Mouse (Mus musculus): ENCODE results near the gene Ahdc1. TPM values are rescaled to one million over a fixed set of nuclear protein-coding genes. Genes with fewer than 3 reads are reported as not detected.
A peak's percentile ranks its signal among the peaks of the same experiment; 100 is the strongest.

The Ahdc1 gene
- polyA plus RNA-seq, 1 experiment from 2014 or later, result 10.5 TPM

GRCm38 (mm10) chr4:133109335-133109801 lies 98.3 kb downstream of the Ahdc1 start:
- Histone ChIP-seq H3K4me2 (ENCODE audit: low read depth, severe bottlenecking) (no peak overlapping the region), H3K36me3 (ENCODE audit: control insufficient read depth, insufficient read depth, low read length) (no peaks in the 10 kb centered on the region), H3K4me1 (ENCODE audit: control insufficient read depth, insufficient read depth, low read length) (peaks cover 32% of the 10 kb centered on the region), H3K9me3 (ENCODE audit: control insufficient read depth, low read length) (no peaks in the 10 kb centered on the region), H3K4me3 (ENCODE audit: low read depth, low read length) (no peak overlapping the region), H3K27ac (replicated peaks; ENCODE audit: low read depth, low read length) (peak overlapping the region; percentile 77), H3K9ac (ENCODE audit: low read length) (0 out of 2 replicates have a peak overlapping the region, but pooled peaks have one; percentile 17), H3K27me3 (ENCODE audit: control insufficient read depth, insufficient read depth, low read length) (no peaks in the 10 kb centered on the region)
- DNase-seq (ENCODE audit: low spot score) (no peak), ATAC-seq (ENCODE audit: insufficient number of reproducible peaks, low FRiP score, low TSS enrichment, low read depth) (no peak)
- 21% methylated on average over 5 of the region's 5 CpGs for WGBS

DNA sequence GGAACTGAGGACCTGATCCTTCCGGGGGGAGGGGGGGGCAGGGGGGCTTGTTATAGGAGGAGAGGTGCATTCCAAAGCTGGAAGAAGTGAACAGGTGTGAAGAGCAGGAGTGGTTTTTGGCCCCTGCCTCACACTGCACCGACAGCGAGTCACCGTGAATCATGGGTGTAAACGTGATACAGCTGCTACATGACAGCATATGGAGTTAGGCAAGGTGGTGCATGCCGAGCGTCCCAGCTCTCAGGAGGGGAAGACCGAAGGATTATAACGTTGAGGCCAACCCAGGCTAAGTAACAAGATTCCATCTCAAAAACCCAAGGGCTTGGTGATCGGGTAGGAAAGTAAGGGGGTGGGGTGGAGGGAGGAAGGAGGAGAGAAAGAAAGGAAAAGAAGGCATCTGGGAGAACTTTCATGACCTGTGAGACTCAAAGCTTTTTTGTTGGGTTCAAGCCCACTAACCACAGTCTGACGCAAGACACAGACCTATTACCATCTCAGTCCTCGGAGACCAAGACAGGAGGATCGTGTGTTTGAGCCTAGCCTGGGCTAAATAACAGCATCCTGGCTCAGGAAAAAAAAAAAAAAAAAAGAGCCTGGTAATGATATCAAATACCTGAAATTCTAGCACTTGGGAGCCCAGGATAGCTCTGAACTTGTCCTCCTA lies 101.2 kb downstream of the Ahdc1 start:
- Histone ChIP-seq H3K4me1 (ENCODE audit: control insufficient read depth, insufficient read depth, low read length) (peaks cover 39% of the 10 kb centered on the region), H3K36me3 (ENCODE audit: control insufficient read depth, insufficient read depth, low read length) (no peaks in the 10 kb centered on the region), H3K9ac (ENCODE audit: low read length) (no peak overlapping the region), H3K27me3 (ENCODE audit: control insufficient read depth, insufficient read depth, low read length) (no peaks in the 10 kb centered on the region), H3K9me3 (ENCODE audit: control insufficient read depth, low read length) (no peaks in the 10 kb centered on the region), H3K4me3 (ENCODE audit: low read depth, low read length) (no peak overlapping the region), H3K4me2 (ENCODE audit: low read depth, severe bottlenecking) (no peak overlapping the region), H3K27ac (replicated peaks; ENCODE audit: low read depth, low read length) (no peak overlapping the region; the same call in 1 of the 2 replicates)
- peak; percentile 53 for DNase-seq (ENCODE audit: low spot score)
- no peak for ATAC-seq (ENCODE audit: insufficient number of reproducible peaks, low FRiP score, low TSS enrichment, low read depth)
- WGBS, result 37% methylated on average over 13 of the region's 13 CpGs

- H3K4me3 ChIP-seq (ENCODE audit: low read depth, low read length), result no peak overlapping the region
Observed at GRCm38 (mm10) chr4:133113351-133113882, 102.4 kb downstream of the Ahdc1 start.

GRCm38 (mm10) chr4:133114762-133115161 lies 103.7 kb downstream of the Ahdc1 start:
- Histone ChIP-seq H3K9me3 (ENCODE audit: control insufficient read depth, low read length) (no peaks in the 10 kb centered on the region), H3K4me2 (ENCODE audit: low read depth, severe bottlenecking) (no peak overlapping the region), H3K36me3 (ENCODE audit: control insufficient read depth, insufficient read depth, low read length) (no peaks in the 10 kb centered on the region), H3K27ac (replicated peaks; ENCODE audit: low read depth, low read length) (no peak overlapping the region), H3K4me3 (ENCODE audit: low read depth, low read length) (no peak overlapping the region), H3K9ac (ENCODE audit: low read length) (no peak overlapping the region), H3K27me3 (ENCODE audit: control insufficient read depth, insufficient read depth, low read length) (no peaks in the 10 kb centered on the region), H3K4me1 (ENCODE audit: control insufficient read depth, insufficient read depth, low read length) (peaks cover 26% of the 10 kb centered on the region)
- DNase-seq (ENCODE audit: low spot score) (no peak), ATAC-seq (ENCODE audit: insufficient number of reproducible peaks, low FRiP score, low TSS enrichment, low read depth) (no peak)
- WGBS, result 73% methylated on average over 3 of the region's 3 CpGs

More at GRCm38 (mm10) chr4:133113351-133113882, 102.4 kb downstream of the Ahdc1 start:
- Histone ChIP-seq H3K9me3 (ENCODE audit: control insufficient read depth, low read length) (no peaks in the 10 kb centered on the region), H3K27me3 (ENCODE audit: control insufficient read depth, insufficient read depth, low read length) (no peaks in the 10 kb centered on the region), H3K4me2 (ENCODE audit: low read depth, severe bottlenecking) (no peak overlapping the region), H3K27ac (replicated peaks; ENCODE audit: low read depth, low read length) (no peak overlapping the region), H3K36me3 (ENCODE audit: control insufficient read depth, insufficient read depth, low read length) (no peaks in the 10 kb centered on the region), H3K4me1 (ENCODE audit: control insufficient read depth, insufficient read depth, low read length) (peaks cover 36% of the 10 kb centered on the region), H3K9ac (ENCODE audit: low read length) (no peak overlapping the region)
- 43% methylated on average over 6 of the region's 6 CpGs for WGBS
- DNase-seq (ENCODE audit: low spot score), result peak; percentile 25
- no peak for ATAC-seq (ENCODE audit: insufficient number of reproducible peaks, low FRiP score, low TSS enrichment, low read depth)

DNA sequence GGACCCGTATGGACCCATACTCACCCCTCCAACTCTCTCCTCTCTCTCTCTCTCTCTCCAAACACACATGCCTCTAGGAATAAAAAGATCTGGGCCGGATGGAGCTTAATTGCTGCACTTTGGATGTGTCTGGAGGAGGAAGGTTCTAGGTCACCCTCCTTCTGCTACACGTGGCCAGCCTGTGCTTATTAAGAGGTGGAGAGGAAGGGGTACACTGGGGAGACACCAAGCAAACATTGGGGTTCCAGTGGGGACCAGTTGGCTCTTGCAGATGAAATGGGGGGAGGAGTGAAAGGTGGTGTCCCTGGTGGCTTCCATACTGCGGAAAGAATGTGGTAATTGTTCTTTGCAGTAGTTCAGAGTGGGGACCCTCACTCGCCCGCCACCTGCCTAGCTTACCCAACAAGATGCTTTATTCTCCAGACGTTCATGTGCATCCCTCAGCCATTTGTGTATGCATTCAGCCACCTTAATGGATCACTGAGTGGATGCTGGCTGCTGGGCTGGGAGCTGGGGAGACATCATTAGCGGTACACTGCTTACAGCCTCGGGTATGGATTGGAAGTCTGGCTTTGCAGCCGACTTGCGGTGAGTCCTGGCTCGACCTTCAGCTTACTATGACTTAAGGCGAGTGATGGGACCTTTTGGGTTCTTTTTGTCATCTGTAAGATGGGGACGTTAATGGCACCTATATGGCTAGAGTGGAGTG lies 104.8 kb downstream of the Ahdc1 start:
- Histone ChIP-seq H3K27ac (replicated peaks; ENCODE audit: low read depth, low read length) (no peak overlapping the region), H3K36me3 (ENCODE audit: control insufficient read depth, insufficient read depth, low read length) (no peaks in the 10 kb centered on the region), H3K4me3 (ENCODE audit: low read depth, low read length) (no peak overlapping the region), H3K9ac (ENCODE audit: low read length) (no peak overlapping the region; the same call in 1 of the 2 replicates), H3K27me3 (ENCODE audit: control insufficient read depth, insufficient read depth, low read length) (no peaks in the 10 kb centered on the region), H3K4me1 (ENCODE audit: control insufficient read depth, insufficient read depth, low read length) (peaks cover 30% of the 10 kb centered on the region), H3K4me2 (ENCODE audit: low read depth, severe bottlenecking) (no peak overlapping the region), H3K9me3 (ENCODE audit: control insufficient read depth, low read length) (no peaks in the 10 kb centered on the region)
- DNase-seq (ENCODE audit: low spot score) (no peak), ATAC-seq (ENCODE audit: insufficient number of reproducible peaks, low FRiP score, low TSS enrichment, low read depth) (no peak)
- 80% methylated on average over 14 of the region's 14 CpGs for WGBS

DNA sequence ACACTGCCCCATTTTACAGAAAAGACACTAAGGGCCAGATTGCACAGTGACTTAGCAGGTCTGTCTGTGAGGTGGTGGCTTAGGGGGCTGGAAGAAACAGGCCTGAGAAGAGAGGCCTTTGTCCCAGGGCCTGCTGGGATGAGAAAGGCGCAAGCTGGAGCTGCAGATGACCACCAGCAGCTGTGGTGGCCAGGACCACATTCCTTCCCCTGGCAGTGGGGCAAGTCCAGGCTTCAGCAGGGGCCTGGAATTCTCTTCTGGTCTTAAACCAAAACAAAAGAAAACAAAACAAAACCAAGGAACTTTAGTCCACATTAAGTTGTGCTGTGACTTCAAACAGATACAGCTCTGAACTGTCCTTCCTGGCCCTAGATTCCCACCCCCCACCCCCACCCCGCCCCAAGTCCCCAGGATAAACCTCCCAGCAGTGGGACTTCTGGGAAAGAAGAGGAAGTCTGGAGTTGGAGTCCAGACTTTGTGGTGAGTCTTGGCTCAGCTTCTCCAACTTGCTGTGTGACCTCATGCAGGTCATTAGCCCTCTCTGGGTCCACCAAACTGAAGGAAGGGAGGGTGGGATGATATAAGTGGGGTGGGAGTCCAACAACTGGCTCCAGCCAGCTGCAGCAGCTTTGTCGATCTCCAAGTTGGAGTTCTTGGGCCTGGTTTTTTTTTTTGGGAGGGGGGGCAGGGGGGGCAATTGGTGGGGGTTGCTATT lies 105.9 kb downstream of the Ahdc1 start:
- ATAC-seq (ENCODE audit: insufficient number of reproducible peaks, low FRiP score, low TSS enrichment, low read depth), result no peak
- peak; percentile 33 for DNase-seq (ENCODE audit: low spot score)
- 44% methylated on average over 3 of the region's 3 CpGs for WGBS
- Histone ChIP-seq H3K9ac (ENCODE audit: low read length) (peak overlapping the region; percentile 17; the same call in 1 of the 2 replicates), H3K4me2 (ENCODE audit: low read depth, severe bottlenecking) (no peak overlapping the region), H3K27ac (replicated peaks; ENCODE audit: low read depth, low read length) (peak overlapping the region; percentile 82), H3K9me3 (ENCODE audit: control insufficient read depth, low read length) (no peaks in the 10 kb centered on the region), H3K27me3 (ENCODE audit: control insufficient read depth, insufficient read depth, low read length) (no peaks in the 10 kb centered on the region), H3K4me1 (ENCODE audit: control insufficient read depth, insufficient read depth, low read length) (peaks cover 32% of the 10 kb centered on the region), H3K4me3 (ENCODE audit: low read depth, low read length) (no peak overlapping the region), H3K36me3 (ENCODE audit: control insufficient read depth, insufficient read depth, low read length) (no peaks in the 10 kb centered on the region)

- peak overlapping the region; percentile 22 for H3K9ac ChIP-seq (ENCODE audit: low read length)
Observed at GRCm38 (mm10) chr4:133117556-133118411, 106.7 kb downstream of the Ahdc1 start.

More at GRCm38 (mm10) chr4:133117556-133118411, 106.7 kb downstream of the Ahdc1 start:
- WGBS, result 13% methylated on average over 18 of the region's 18 CpGs
- no peaks in the 10 kb centered on the region for H3K27me3 ChIP-seq (ENCODE audit: control insufficient read depth, insufficient read depth, low read length)
- peaks cover 30% of the 10 kb centered on the region for H3K4me1 ChIP-seq (ENCODE audit: control insufficient read depth, insufficient read depth, low read length)
- 0 out of 2 replicates have a peak overlapping the region, but pooled peaks have one; percentile 8 for H3K4me2 ChIP-seq (ENCODE audit: low read depth, severe bottlenecking)
- peak overlapping the region; percentile 82 for H3K27ac ChIP-seq (replicated peaks; ENCODE audit: low read depth, low read length)
- H3K9me3 ChIP-seq (ENCODE audit: control insufficient read depth, low read length), result no peaks in the 10 kb centered on the region
- H3K4me3 ChIP-seq (ENCODE audit: low read depth, low read length), result no peak overlapping the region
- 0 out of 2 replicates have a peak, but pooled peaks have one; percentile 13 for ATAC-seq (ENCODE audit: insufficient number of reproducible peaks, low FRiP score, low TSS enrichment, low read depth)
- DNase-seq (ENCODE audit: low spot score), result peak; percentile 56
- H3K36me3 ChIP-seq (ENCODE audit: control insufficient read depth, insufficient read depth, low read length), result no peaks in the 10 kb centered on the region

Measured in limb, embryonic 11.5 days (tissue).